In genomic region chr6:54478646-54479324, GRCm38 (mm10) we compare ENCODE assay signal across 9 mouse cellular contexts. TPM values are rescaled to one million over a fixed set of nuclear protein-coding genes. Genes with fewer than 3 reads are reported as not detected.
DNase-seq lines count a peak whose midpoint lies in the region; ATAC-seq lines count a peak whose summit lies in the region.
"Had no signal": no experiment of that assay in that cellular context is flagged by ENCODE, and none has a peak within 500 bp of the region (broad histone marks: within the 10 kb centered on the region; RNA-seq: fewer than 3 reads in every experiment).

No protein-coding gene starts in this region.

- no peaks in the 10 kb centered on the region for H3K9me3 ChIP-seq in midbrain, embryonic 14.5 days (ENCODE audit: control insufficient read depth, low read length)
- H3K9me3 ChIP-seq in midbrain, embryonic 11.5 days (ENCODE audit: control insufficient read depth, low read length), result no peaks in the 10 kb centered on the region
- no peaks in the 10 kb centered on the region for H3K9me3 ChIP-seq in embryonic facial prominence, embryonic 10.5 days
- H3K9me3 ChIP-seq in neural tube, embryonic 15.5 days (replicated peaks), result no peaks in the 10 kb centered on the region
- H3K9me3 ChIP-seq: limb, embryonic 15.5 days had no signal

- peak; percentile 8; the same call in 1 of the 2 replicates for ATAC-seq in midbrain, embryonic 14.5 days (ENCODE audit: low FRiP score, low TSS enrichment)
- no peak for ATAC-seq in midbrain, embryonic 11.5 days (ENCODE audit: low FRiP score)
- no peak for ATAC-seq in neural tube, embryonic 15.5 days (ENCODE audit: low FRiP score)

- no peak overlapping the region for H3K4me2 ChIP-seq in midbrain, embryonic 14.5 days (ENCODE audit: low read length)
- H3K4me2 ChIP-seq in midbrain, embryonic 11.5 days, result no peak overlapping the region
- no peak overlapping the region for H3K4me2 ChIP-seq in neural tube, embryonic 15.5 days
- H3K4me2 ChIP-seq: limb, embryonic 15.5 days had no signal

- H3K9ac ChIP-seq in midbrain, embryonic 14.5 days (replicated peaks; ENCODE audit: low read length), result no peak overlapping the region
- no peak overlapping the region for H3K9ac ChIP-seq in midbrain, embryonic 11.5 days (ENCODE audit: low read length)
- H3K9ac ChIP-seq in neural tube, embryonic 15.5 days (replicated peaks), result no peak overlapping the region
- H3K9ac ChIP-seq: limb, embryonic 15.5 days had no signal

- WGBS in midbrain, embryonic 14.5 days, result 46% methylated on average over 5 of the region's 5 CpGs
- 74% methylated on average over 5 of the region's 5 CpGs for WGBS in midbrain, embryonic 11.5 days
- WGBS in embryonic facial prominence, embryonic 10.5 days, result 69% methylated on average over 5 of the region's 5 CpGs
- 61% methylated on average over 5 of the region's 5 CpGs for WGBS in neural tube, embryonic 15.5 days

- H3K27me3 ChIP-seq in midbrain, embryonic 14.5 days (ENCODE audit: control insufficient read depth, insufficient read depth, low read length), result no peaks in the 10 kb centered on the region
- H3K27me3 ChIP-seq in midbrain, embryonic 11.5 days (ENCODE audit: control insufficient read depth, insufficient read depth, low read length), result no peaks in the 10 kb centered on the region
- H3K27me3 ChIP-seq in embryonic facial prominence, embryonic 10.5 days (replicated peaks; ENCODE audit: low read depth, poor library complexity, severe bottlenecking), result peaks cover 4% of the 10 kb centered on the region; the same call in 1 of the 2 replicates
- H3K27me3 ChIP-seq in neural tube, embryonic 15.5 days (replicated peaks), result no peaks in the 10 kb centered on the region

- no peaks in the 10 kb centered on the region for H3K36me3 ChIP-seq in midbrain, embryonic 14.5 days (ENCODE audit: control insufficient read depth, insufficient read depth, low read length)
- H3K36me3 ChIP-seq in midbrain, embryonic 11.5 days (ENCODE audit: control insufficient read depth, insufficient read depth, low read length), result no peaks in the 10 kb centered on the region
- no peaks in the 10 kb centered on the region for H3K36me3 ChIP-seq in embryonic facial prominence, embryonic 10.5 days (replicated peaks)
- H3K36me3 ChIP-seq in neural tube, embryonic 15.5 days, result no peaks in the 10 kb centered on the region
- H3K36me3 ChIP-seq: limb, embryonic 15.5 days had no signal

- 0 out of 2 replicates have a peak, but pooled peaks cover 8% of the 10 kb centered on the region for H3K4me1 ChIP-seq in midbrain, embryonic 14.5 days (ENCODE audit: control insufficient read depth, insufficient read depth, low read length)
- peaks cover 4% of the 10 kb centered on the region; the same call in 1 of the 2 replicates for H3K4me1 ChIP-seq in midbrain, embryonic 11.5 days (ENCODE audit: control insufficient read depth, insufficient read depth, low read length)
- peaks cover 3% of the 10 kb centered on the region; the same call in 1 of the 2 replicates for H3K4me1 ChIP-seq in embryonic facial prominence, embryonic 10.5 days
- H3K4me1 ChIP-seq in neural tube, embryonic 15.5 days, result peaks cover 24% of the 10 kb centered on the region

- intact Hi-C loops in gastrocnemius, postnatal 36 days (cut with DNase I), result no loop called here

- DNase-seq in gastrocnemius, adult 18-20 months (ENCODE audit: low spot score), result peak; percentile 42
- no peak for DNase-seq in gastrocnemius, postnatal 4 days (ENCODE audit: low spot score in 2 of 2)
- DNase-seq in midbrain, embryonic 14.5 days, result peak; percentile 73
- DNase-seq in midbrain, embryonic 11.5 days (ENCODE audit: low spot score, missing footprints), result no peak
- DNase-seq in embryonic facial prominence, embryonic 10.5 days (ENCODE audit: low spot score), result peak; percentile 21
- no peak for DNase-seq in thymus, postnatal 25 days
- DNase-seq in gastrocnemius, postnatal 36 days, result no peak

- H3K27ac ChIP-seq in midbrain, embryonic 14.5 days (replicated peaks; ENCODE audit: low read depth, low read length), result peak overlapping the region; percentile 14; the same call in 1 of the 2 replicates
- H3K27ac ChIP-seq in midbrain, embryonic 11.5 days (ENCODE audit: low read depth, low read length), result no peak overlapping the region
- no peak overlapping the region for H3K27ac ChIP-seq in embryonic facial prominence, embryonic 10.5 days (replicated peaks)
- H3K27ac ChIP-seq in neural tube, embryonic 15.5 days (replicated peaks), result 0 out of 2 replicates have a peak overlapping the region, but pooled peaks have one; percentile 28
- H3K27ac ChIP-seq: limb, embryonic 15.5 days had no signal

- no peak overlapping the region for H3K4me3 ChIP-seq in midbrain, embryonic 14.5 days (replicated peaks; ENCODE audit: low read depth, low read length)
- H3K4me3 ChIP-seq in midbrain, embryonic 11.5 days (ENCODE audit: low read depth, low read length), result no peak overlapping the region
- no peak overlapping the region for H3K4me3 ChIP-seq in embryonic facial prominence, embryonic 10.5 days
- H3K4me3 ChIP-seq in neural tube, embryonic 15.5 days (replicated peaks), result no peak overlapping the region
- H3K4me3 ChIP-seq: limb, embryonic 15.5 days had no signal

RNA-seq across cellular contexts. Expression of gene Wipf3, which starts 49.4 kb away (rescaled TPM):
- total RNA-seq in gastrocnemius, adult 18-20 months (2021), result 10 to 100 TPM; 12.5 to 13.7 TPM
- total RNA-seq in gastrocnemius, postnatal 4 days (2021), result 1 to 10 TPM; 7.1 to 7.5 TPM
- polyA plus RNA-seq in midbrain, embryonic 14.5 days (2014; fragmentation: Nextera tagmentation; extraction: Ambion mirVana), result 4.8 and 5.0 TPM in 2 replicates
- 0.50 and 0.55 TPM in 2 replicates for polyA plus RNA-seq in midbrain, embryonic 11.5 days (2014; fragmentation: Nextera tagmentation; extraction: Ambion mirVana)
- polyA plus RNA-seq in embryonic facial prominence, embryonic 10.5 days (2016; fragmentation: Nextera tagmentation; extraction: Ambion mirVana), result 1.1 and 1.4 TPM in 2 replicates
- polyA plus RNA-seq in neural tube, embryonic 15.5 days (2015; fragmentation: Nextera tagmentation; extraction: Ambion mirVana), result 1.8 and 2.6 TPM in 2 replicates
- total RNA-seq in gastrocnemius, postnatal 36 days (2021), result 10 to 100 TPM; 15.5 to 16.0 TPM

Comparison
In these comparisons a context has a peak if more than half of its experiments do, and no peak if none do; other contexts are left out.
1. DNase-seq: peak in gastrocnemius, adult 18-20 months (single experiment), midbrain, embryonic 14.5 days (single experiment) and embryonic facial prominence, embryonic 10.5 days (single experiment); none in gastrocnemius, postnatal 4 days (0 of 2), midbrain, embryonic 11.5 days (single experiment), thymus, postnatal 25 days (single experiment) and gastrocnemius, postnatal 36 days (0 of 2).
2. H3K27ac ChIP-seq: peak in midbrain, embryonic 14.5 days (single experiment) and neural tube, embryonic 15.5 days (single experiment); none in midbrain, embryonic 11.5 days (single experiment) and embryonic facial prominence, embryonic 10.5 days (single experiment).